Mouse (Mus musculus): ENCODE data around the gene Vmn1r82. TPM values are rescaled to one million over a fixed set of nuclear protein-coding genes. Genes with fewer than 3 reads are reported as not detected.

The Vmn1r82 gene
- not detected in 2 replicates for polyA plus RNA-seq (2014; fragmentation: Nextera tagmentation; extraction: Ambion mirVana)

- Histone ChIP-seq H3K4me1 (ENCODE audit: insufficient read depth) (no peaks in the 10 kb centered on the region), H3K9me3 (ENCODE audit: low read depth, low read length) (no peaks in the 10 kb centered on the region), H3K4me2 (no peak within 1 kb of the TSS), H3K9ac (no peak within 1 kb of the TSS), H3K27me3 (ENCODE audit: insufficient read depth, low read length) (no peaks in the 10 kb centered on the region), H3K27ac (ENCODE audit: low read depth) (no peak within 1 kb of the TSS), H3K36me3 (ENCODE audit: insufficient read depth) (no peaks in the 10 kb centered on the region), H3K4me3 (ENCODE audit: low read depth, low read length) (no peak within 1 kb of the TSS)
- no peak for TF ChIP-seq CTCF (IDR thresholded peaks at IDR 0.05; ENCODE audit: low read depth)
- ATAC-seq (ENCODE audit: insufficient read depth) (no peak), DNase-seq (no peak)
- WGBS: 46% methylated on average over 2 of the region's 2 CpGs
Measured at GRCm38 (mm10) chr7:12300130-12300529, at the start of gene Vmn1r82. Gene Vmn1r82 (plus strand): TSS chr7:12300430.

- 69% methylated on average over 1 of the region's 1 CpGs for WGBS
Measured at GRCm38 (mm10) chr7:12268169-12268568, 32.1 kb upstream of the Vmn1r82 start, which contains the start of gene Vmn1r81. Gene Vmn1r81 (minus strand): TSS chr7:12268269.

GRCm38 (mm10) chr7:12329381-12329780, 29.2 kb downstream of the Vmn1r82 start, which contains the start of gene Vmn1r83:
Gene Vmn1r83 (minus strand): TSS chr7:12329481.
- Histone ChIP-seq H3K9me3 (ENCODE audit: low read depth, low read length) (no peaks in the 10 kb centered on the region; the same call in 1 of the 2 replicates), H3K4me2 (no peak within 1 kb of the TSS), H3K36me3 (ENCODE audit: insufficient read depth) (no peaks in the 10 kb centered on the region), H3K9ac (no peak within 1 kb of the TSS), H3K4me3 (ENCODE audit: low read depth, low read length) (no peak within 1 kb of the TSS), H3K27me3 (ENCODE audit: insufficient read depth, low read length) (no peaks in the 10 kb centered on the region), H3K4me1 (ENCODE audit: insufficient read depth) (no peaks in the 10 kb centered on the region), H3K27ac (ENCODE audit: low read depth) (no peak within 1 kb of the TSS)
- no peak for TF ChIP-seq CTCF (IDR thresholded peaks at IDR 0.05; ENCODE audit: low read depth)
- ATAC-seq (ENCODE audit: insufficient read depth): no peak
- no peak for DNase-seq
- WGBS: 76% methylated on average over 2 of the region's 2 CpGs

More at GRCm38 (mm10) chr7:12268169-12268568, 32.1 kb upstream of the Vmn1r82 start, which contains the start of gene Vmn1r81:
- Histone ChIP-seq H3K27ac (ENCODE audit: low read depth) (no peak within 1 kb of the TSS), H3K36me3 (ENCODE audit: insufficient read depth) (no peaks in the 10 kb centered on the region), H3K4me3 (ENCODE audit: low read depth, low read length) (no peak within 1 kb of the TSS), H3K9ac (no peak within 1 kb of the TSS), H3K4me2 (no peak within 1 kb of the TSS), H3K27me3 (ENCODE audit: insufficient read depth, low read length) (no peaks in the 10 kb centered on the region), H3K9me3 (ENCODE audit: low read depth, low read length) (no peaks in the 10 kb centered on the region; the same call in 1 of the 2 replicates), H3K4me1 (ENCODE audit: insufficient read depth) (no peaks in the 10 kb centered on the region)
- ATAC-seq (ENCODE audit: insufficient read depth) (no peak), DNase-seq (no peak)
- TF ChIP-seq CTCF (IDR thresholded peaks at IDR 0.05; ENCODE audit: low read depth): no peak

Other genes starting within 250 kb of the Vmn1r82 start
- not detected in 2 replicates for gene Vmn1r78, start 150.2 kb upstream of the Vmn1r82 start, polyA plus RNA-seq (2014; fragmentation: Nextera tagmentation; extraction: Ambion mirVana)
- gene Vmn1r79, start 129.2 kb upstream of the Vmn1r82 start, polyA plus RNA-seq (2014; fragmentation: Nextera tagmentation; extraction: Ambion mirVana): not detected in 2 replicates
- gene Vmn1r80, start 111.1 kb upstream of the Vmn1r82 start, polyA plus RNA-seq (2014; fragmentation: Nextera tagmentation; extraction: Ambion mirVana): not detected in 2 replicates
- gene Vmn1r81, start 32.2 kb upstream of the Vmn1r82 start, polyA plus RNA-seq (2014; fragmentation: Nextera tagmentation; extraction: Ambion mirVana): not detected in 2 replicates
- gene Vmn1r83, start 29.1 kb downstream of the Vmn1r82 start, polyA plus RNA-seq (2014; fragmentation: Nextera tagmentation; extraction: Ambion mirVana): not detected in 2 replicates
- gene Vmn1r84, start 68.8 kb downstream of the Vmn1r82 start, polyA plus RNA-seq (2014; fragmentation: Nextera tagmentation; extraction: Ambion mirVana): not detected in 2 replicates
- gene Zfp551, start 122.3 kb downstream of the Vmn1r82 start, polyA plus RNA-seq (2014; fragmentation: Nextera tagmentation; extraction: Ambion mirVana): 4.1 and 4.5 TPM in 2 replicates
- 27.6 and 28.9 TPM in 2 replicates for gene Zfp606, start 177.9 kb downstream of the Vmn1r82 start, polyA plus RNA-seq (2014; fragmentation: Nextera tagmentation; extraction: Ambion mirVana)
- not detected in 2 replicates for gene 2900092C05Rik, start 212.1 kb downstream of the Vmn1r82 start, polyA plus RNA-seq (2014; fragmentation: Nextera tagmentation; extraction: Ambion mirVana)